Mouse (Mus musculus) heart, embryonic 15.5 days (tissue): ENCODE results near the gene Nptx1. TPM values are rescaled to one million over a fixed set of nuclear protein-coding genes. Genes with fewer than 3 reads are reported as not detected.

Source experiments
- ATAC-seq: fragments of 200-750 bp; cut with Nextera tagmentation; replicated peaks from 2 replicates; pipeline ENCODE4 v1.8.0; 2017; ENCODE audit warnings: low read depth, moderate TSS enrichment; ENCODE audit not compliant: insufficient number of reproducible peaks, insufficient read depth, low FRiP score
- H3K27ac ChIP-seq: fragments of 300-500 bp; sonication (generic); 2 replicates; pipeline ENCODE4 v1.5.1; 2015; ENCODE audit warnings: mild to moderate bottlenecking, inconsistent platforms
- H3K27me3 ChIP-seq: fragments of 300-500 bp; sonication (generic); 2 replicates; pipeline ENCODE4 v1.6.1; 2015; ENCODE audit warnings: inconsistent platforms
- H3K36me3 ChIP-seq: fragments of 300-500 bp; sonication (generic); 2 replicates; pipeline ENCODE4 v1.6.1; 2015; ENCODE audit warnings: mild to moderate bottlenecking, inconsistent platforms
- H3K4me1 ChIP-seq: fragments of 300-500 bp; sonication (generic); replicated peaks from 2 replicates; pipeline ENCODE4 v1.6.1; 2015; ENCODE audit warnings: inconsistent platforms
- H3K4me2 ChIP-seq: fragments of 300-500 bp; sonication (generic); 2 replicates; pipeline ENCODE4 v1.6.1; 2015; ENCODE audit warnings: inconsistent platforms, mild to moderate bottlenecking, moderate library complexity
- H3K4me3 ChIP-seq: fragments of 300-500 bp; sonication (generic); 2 replicates; pipeline ENCODE4 v1.5.1; 2015; ENCODE audit warnings: mild to moderate bottlenecking, inconsistent platforms
- H3K9ac ChIP-seq: fragments of 300-500 bp; sonication (generic); 2 replicates; pipeline ENCODE4 v1.6.1; 2015; ENCODE audit warnings: mild to moderate bottlenecking, inconsistent platforms
- H3K9me3 ChIP-seq: fragments of 300-500 bp; sonication (generic); replicated peaks from 2 replicates; pipeline ENCODE4 v1.6.1; 2016; ENCODE audit warnings: inconsistent platforms
- WGBS: fragments of 180-500 bp; shearing (Covaris S2); methylation state at CpG from one replicate; pipeline ENCODE4 v1.1.7; 2015; ENCODE audit warnings: mixed read lengths; 5-methylcytosine and 5-hydroxymethylcytosine counted together
- polyA plus RNA-seq: library from polyadenylated mRNA; unstranded; fragments of >200 nt; fragmentation: Nextera tagmentation; extraction: Ambion mirVana; gene quantifications from 2 replicates; pipeline ENCODE4 v1.2.1, GENCODE M21; 2015

Gene Nptx1
- polyA plus RNA-seq, 1 experiment from 2014 or later = 0.79 TPM

GRCm38 (mm10) chr11:119564383-119564782 lies 16.8 kb upstream of the Nptx1 start:
- WGBS = 84% methylated on average over 10 of the region's 10 CpGs
- no peak overlapping the region for H3K9ac ChIP-seq
- H3K36me3 ChIP-seq = no peaks in the 10 kb centered on the region
- no peak overlapping the region for H3K4me3 ChIP-seq
- H3K27ac ChIP-seq = no peak overlapping the region
- ATAC-seq = no peak
- peaks cover 13% of the 10 kb centered on the region for H3K4me1 ChIP-seq
- H3K9me3 ChIP-seq = no peaks in the 10 kb centered on the region
- H3K27me3 ChIP-seq = peaks cover 34% of the 10 kb centered on the region
- H3K4me2 ChIP-seq = no peak overlapping the region

- Histone ChIP-seq H3K9ac (no peak overlapping the region), H3K4me2 (no peak overlapping the region)
- WGBS = 51% methylated on average over 9 of the region's 9 CpGs
These were observed 15.6 kb upstream of the Nptx1 start for GRCm38 (mm10) chr11:119563166-119563565.

GRCm38 (mm10) chr11:119562286-119562685 lies 14.7 kb upstream of the Nptx1 start:
- 58% methylated on average over 6 of the region's 6 CpGs for WGBS

More at GRCm38 (mm10) chr11:119563166-119563565, 15.6 kb upstream of the Nptx1 start:
- Histone ChIP-seq H3K9me3 (no peaks in the 10 kb centered on the region), H3K4me1 (peaks cover 23% of the 10 kb centered on the region), H3K36me3 (no peaks in the 10 kb centered on the region), H3K27me3 (peaks cover 38% of the 10 kb centered on the region), H3K4me3 (no peak overlapping the region), H3K27ac (no peak overlapping the region)
- ATAC-seq = no peak

GRCm38 (mm10) chr11:119558870-119559610 lies 11.5 kb upstream of the Nptx1 start:
- Histone ChIP-seq H3K4me2 (no peak overlapping the region), H3K4me3 (no peak overlapping the region), H3K27ac (no peak overlapping the region), H3K9me3 (no peaks in the 10 kb centered on the region), H3K4me1 (peaks cover 17% of the 10 kb centered on the region), H3K36me3 (no peaks in the 10 kb centered on the region), H3K9ac (no peak overlapping the region), H3K27me3 (peaks cover 56% of the 10 kb centered on the region)
- 20% methylated on average over 9 of the region's 9 CpGs for WGBS
- peak; percentile 43 for ATAC-seq

More at GRCm38 (mm10) chr11:119562286-119562685, 14.7 kb upstream of the Nptx1 start:
- Histone ChIP-seq H3K4me3 (no peak overlapping the region), H3K4me2 (no peak overlapping the region), H3K36me3 (no peaks in the 10 kb centered on the region), H3K4me1 (peaks cover 23% of the 10 kb centered on the region), H3K27me3 (peaks cover 46% of the 10 kb centered on the region), H3K9me3 (no peaks in the 10 kb centered on the region), H3K27ac (no peak overlapping the region), H3K9ac (no peak overlapping the region)
- ATAC-seq = no peak

GRCm38 (mm10) chr11:119557940-119558869 lies 10.7 kb upstream of the Nptx1 start:
- H3K9ac ChIP-seq = no peak overlapping the region
- H3K4me2 ChIP-seq = no peak overlapping the region
- no peak overlapping the region for H3K4me3 ChIP-seq
- H3K27ac ChIP-seq = no peak overlapping the region
- H3K4me1 ChIP-seq = peaks cover 13% of the 10 kb centered on the region
- H3K27me3 ChIP-seq = peaks cover 54% of the 10 kb centered on the region
- no peak for ATAC-seq
- H3K36me3 ChIP-seq = no peaks in the 10 kb centered on the region
- no peaks in the 10 kb centered on the region for H3K9me3 ChIP-seq
- WGBS = 37% methylated on average over 17 of the region's 17 CpGs

GRCm38 (mm10) chr11:119555170-119555569 lies 7.6 kb upstream of the Nptx1 start:
- peaks cover 21% of the 10 kb centered on the region for H3K4me1 ChIP-seq
- peaks cover 70% of the 10 kb centered on the region for H3K27me3 ChIP-seq
- no peak for ATAC-seq

GRCm38 (mm10) chr11:119554706-119555105 lies 7.2 kb upstream of the Nptx1 start:
- Histone ChIP-seq H3K36me3 (no peaks in the 10 kb centered on the region), H3K27me3 (peaks cover 75% of the 10 kb centered on the region), H3K4me3 (no peak overlapping the region), H3K9ac (no peak overlapping the region), H3K4me2 (no peak overlapping the region), H3K9me3 (no peaks in the 10 kb centered on the region), H3K27ac (no peak overlapping the region), H3K4me1 (peaks cover 22% of the 10 kb centered on the region)
- ATAC-seq = no peak
- WGBS = 73% methylated on average over 7 of the region's 7 CpGs

More at GRCm38 (mm10) chr11:119555170-119555569, 7.6 kb upstream of the Nptx1 start:
- 75% methylated on average over 7 of the region's 7 CpGs for WGBS
- no peak overlapping the region for H3K27ac ChIP-seq
- H3K36me3 ChIP-seq = no peaks in the 10 kb centered on the region
- H3K4me3 ChIP-seq = no peak overlapping the region
- H3K9me3 ChIP-seq = no peaks in the 10 kb centered on the region
- no peak overlapping the region for H3K9ac ChIP-seq
- no peak overlapping the region for H3K4me2 ChIP-seq

- no peak overlapping the region for H3K9ac ChIP-seq
- no peaks in the 10 kb centered on the region for H3K36me3 ChIP-seq
- no peak overlapping the region for H3K4me2 ChIP-seq
- H3K27me3 ChIP-seq = peaks cover 86% of the 10 kb centered on the region
- H3K4me1 ChIP-seq = peaks cover 25% of the 10 kb centered on the region
- no peak for ATAC-seq
- no peaks in the 10 kb centered on the region for H3K9me3 ChIP-seq
- no peak overlapping the region for H3K27ac ChIP-seq
- H3K4me3 ChIP-seq = no peak overlapping the region
- WGBS = 59% methylated on average over 9 of the region's 9 CpGs
These were observed 5.6 kb upstream of the Nptx1 start for GRCm38 (mm10) chr11:119552902-119553802.

GRCm38 (mm10) chr11:119552301-119552700 lies 4.7 kb upstream of the Nptx1 start:
- Histone ChIP-seq H3K4me1 (peaks cover 33% of the 10 kb centered on the region), H3K27me3 (peaks cover 87% of the 10 kb centered on the region), H3K36me3 (no peaks in the 10 kb centered on the region), H3K9me3 (no peaks in the 10 kb centered on the region), H3K4me2 (no peak overlapping the region), H3K9ac (no peak overlapping the region), H3K27ac (no peak overlapping the region), H3K4me3 (no peak overlapping the region)
- ATAC-seq = no peak
- 31% methylated on average over 1 of the region's 1 CpGs for WGBS

- no peaks in the 10 kb centered on the region for H3K9me3 ChIP-seq
- peaks cover 89% of the 10 kb centered on the region for H3K27me3 ChIP-seq
- no peaks in the 10 kb centered on the region for H3K36me3 ChIP-seq
- no peak overlapping the region for H3K27ac ChIP-seq
- no peak overlapping the region for H3K4me3 ChIP-seq
- no peak overlapping the region for H3K9ac ChIP-seq
- 52% methylated on average over 3 of the region's 3 CpGs for WGBS
- no peak for ATAC-seq
- H3K4me1 ChIP-seq = peaks cover 41% of the 10 kb centered on the region
- H3K4me2 ChIP-seq = no peak overlapping the region
These were observed 3.9 kb upstream of the Nptx1 start for GRCm38 (mm10) chr11:119551468-119551867.
